Mouse (Mus musculus) adrenal gland, postnatal 0 days (tissue): Measurements from ENCODE around the gene Slc29a1. TPM values are rescaled to one million over a fixed set of nuclear protein-coding genes. Genes with fewer than 3 reads are reported as not detected.

Experiments used
- polyA plus RNA-seq: library from polyadenylated mRNA; unstranded; fragments of >200 nt; fragmentation: Nextera tagmentation; extraction: Ambion mirVana; gene quantifications from 2 replicates; pipeline ENCODE4 v1.2.1, GENCODE M21; 2015

The Slc29a1 gene
- 94.3 and 154 TPM in 2 replicates for polyA plus RNA-seq

DNA sequence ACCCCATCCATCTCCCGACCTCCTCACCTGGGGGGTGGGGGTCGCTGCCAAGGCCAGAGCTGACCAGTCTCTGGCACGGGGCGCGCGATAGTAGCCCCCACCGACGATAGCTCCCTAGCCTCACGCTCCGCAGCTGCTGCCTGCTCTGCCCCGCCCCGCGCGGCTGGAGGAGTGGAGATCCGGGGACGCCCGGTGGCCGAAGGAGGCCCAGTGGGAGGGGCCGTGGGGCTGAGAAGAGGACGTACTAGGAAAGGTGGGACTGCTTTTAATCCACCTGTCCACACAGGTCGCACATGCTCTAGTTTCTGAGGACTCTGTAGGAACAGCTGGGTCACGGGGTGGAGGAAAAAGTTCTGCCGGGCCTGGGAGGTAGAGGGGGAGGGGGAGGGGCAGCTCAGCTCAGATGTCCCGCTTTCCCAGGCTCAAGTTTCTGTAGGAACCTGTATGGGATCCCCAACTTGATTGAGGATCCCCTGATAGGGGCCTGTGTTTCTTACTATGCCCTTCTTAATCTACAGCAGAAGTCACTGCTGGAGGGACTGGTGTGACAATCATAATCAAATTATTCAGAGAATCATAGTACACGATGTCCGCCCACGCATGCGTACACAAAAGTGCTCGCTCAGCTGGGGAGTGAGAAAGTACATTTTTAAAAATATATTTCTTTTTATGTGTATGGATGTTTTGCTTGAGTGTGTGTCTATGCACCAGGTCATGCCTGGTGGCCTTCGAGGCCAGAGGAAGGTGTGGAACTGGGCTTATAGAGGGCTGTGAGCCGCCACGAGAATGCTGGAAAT, at the start of gene Slc29a1:
Slc29a1 (minus strand) TSS at position 161 of the 797 bp plus-strand sequence.

DNA sequence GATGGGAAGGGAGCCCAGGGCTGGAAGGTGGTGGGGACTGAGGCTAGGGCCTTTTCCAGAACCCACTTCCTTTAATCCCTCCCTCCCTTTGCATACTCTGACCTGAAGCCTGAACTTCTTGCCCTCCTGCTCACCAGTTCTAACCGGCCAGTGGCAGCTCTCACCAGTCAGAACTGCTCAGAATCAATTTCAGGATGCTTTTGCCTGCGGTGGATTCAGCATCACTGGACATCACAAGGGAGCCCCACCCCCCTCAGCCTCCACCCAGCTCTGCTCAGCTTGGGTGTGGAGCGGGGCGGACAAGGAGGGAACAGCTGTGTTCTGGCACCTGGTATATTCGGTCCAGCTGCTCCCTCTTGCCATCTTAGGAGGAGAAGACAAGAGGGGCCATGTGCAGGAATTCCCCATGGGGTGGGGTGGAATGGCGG, 2.5 kb upstream of the Slc29a1 start, which contains the start of gene Mymx:
Mymx (minus strand) TSS at position 226 of the 428 bp plus-strand sequence.

GRCm38 (mm10) chr17:45573087-45573779, 26.2 kb downstream of the Slc29a1 start, which contains the start of gene Hsp90ab1:
Hsp90ab1 (minus strand) TSS chr17:45573271.

GRCm38 (mm10) chr17:45563655-45564530, 35.5 kb downstream of the Slc29a1 start, which contains the start of gene Slc35b2:
Slc35b2 (plus strand) TSS chr17:45563874.

DNA sequence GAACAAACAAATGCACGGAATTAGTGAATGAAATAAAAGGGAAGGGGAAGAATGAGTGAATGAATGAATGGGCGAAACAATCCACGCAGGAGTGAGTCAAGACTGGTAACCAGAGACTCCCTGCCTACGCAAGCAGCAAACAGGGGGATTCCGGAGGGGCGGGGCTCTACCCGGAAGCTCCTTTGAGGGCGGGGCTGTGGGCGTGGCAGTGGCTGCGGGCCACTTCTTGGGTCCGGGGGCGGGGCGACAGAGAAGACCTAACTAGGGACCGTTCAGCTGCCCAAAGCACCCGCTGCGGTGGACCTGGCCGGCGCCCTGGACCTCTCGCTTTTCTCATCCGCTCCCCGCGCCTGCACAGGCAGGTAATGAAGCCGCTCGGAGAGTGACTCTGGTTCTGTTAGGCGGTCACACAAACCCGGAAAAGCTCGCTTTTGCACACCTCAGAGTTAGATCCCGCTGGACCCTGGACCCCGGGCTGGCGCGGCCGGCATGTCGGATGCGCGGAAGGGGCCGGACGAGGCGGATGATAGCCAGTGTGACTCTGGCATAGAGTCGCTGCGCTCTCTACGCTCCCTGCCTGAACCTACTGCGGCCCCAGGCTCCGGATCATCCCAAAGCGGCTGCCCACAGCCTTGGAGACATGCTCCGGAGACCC, 43.8 kb downstream of the Slc29a1 start, which contains the start of gene Nfkbie:
Nfkbie (plus strand) TSS at position 252 of the 655 bp plus-strand sequence.

GRCm38 (mm10) chr17:45549617-45550181, 49.7 kb downstream of the Slc29a1 start, which contains the start of gene Tmem151b:
Tmem151b (minus strand) TSS chr17:45549677.

Other genes with a start within 250 kb of the Slc29a1 start
- 24.7 and 31.6 TPM in 2 replicates for gene Cdc5l, start 165.9 kb downstream of the Slc29a1 start, polyA plus RNA-seq
- 0.39 and 2.3 TPM in 2 replicates for gene Spats1, start 124.2 kb downstream of the Slc29a1 start, polyA plus RNA-seq
- 5.1 and 8.6 TPM in 2 replicates for gene Aars2, start 92.8 kb downstream of the Slc29a1 start, polyA plus RNA-seq
- 0.06 and 0.47 TPM in 2 replicates for gene Tcte1, start 76.2 kb downstream of the Slc29a1 start, polyA plus RNA-seq
- 1.2 and 5.1 TPM in 2 replicates for gene Tmem151b, start 49.9 kb downstream of the Slc29a1 start, polyA plus RNA-seq
- 3.6 and 4.3 TPM in 2 replicates for gene Nfkbie, start 43.9 kb downstream of the Slc29a1 start, polyA plus RNA-seq
- gene Slc35b2, start 35.7 kb downstream of the Slc29a1 start, polyA plus RNA-seq = 143 and 167 TPM in 2 replicates
- 726 and 876 TPM in 2 replicates for gene Hsp90ab1, start 26.3 kb downstream of the Slc29a1 start, polyA plus RNA-seq
- 0.17 and 0.74 TPM in 2 replicates for gene Mymx, start 2.5 kb upstream of the Slc29a1 start, polyA plus RNA-seq
- gene Capn11, start 59.7 kb upstream of the Slc29a1 start, polyA plus RNA-seq = 0.10 and 0.76 TPM in 2 replicates
- gene Mrpl14, start 86.7 kb upstream of the Slc29a1 start, polyA plus RNA-seq = 265 and 310 TPM in 2 replicates
- 26.0 and 27.7 TPM in 2 replicates for gene Tmem63b, start 87.3 kb upstream of the Slc29a1 start, polyA plus RNA-seq
- gene 1600014C23Rik, start 134.2 kb upstream of the Slc29a1 start, polyA plus RNA-seq = not detected in 2 replicates